Mouse (Mus musculus) embryonic fibroblast, embryonic 13.5 days (primary cell): ENCODE data around the gene Stap2.

Experiments
- CTCF ChIP-seq: IDR thresholded peaks from 2 replicates; pipeline ENCODE4 v1.5.1; 2011; ENCODE audit warnings: mild to moderate bottlenecking, control low read depth, low read length, moderate library complexity, borderline replicate concordance; ENCODE audit not compliant: insufficient read depth
- POLR2A ChIP-seq: IDR thresholded peaks from 2 replicates; pipeline ENCODE4 v1.6.1; 2011; ENCODE audit warnings: low read depth, mild to moderate bottlenecking, control low read depth, low read length, moderate library complexity

DNA sequence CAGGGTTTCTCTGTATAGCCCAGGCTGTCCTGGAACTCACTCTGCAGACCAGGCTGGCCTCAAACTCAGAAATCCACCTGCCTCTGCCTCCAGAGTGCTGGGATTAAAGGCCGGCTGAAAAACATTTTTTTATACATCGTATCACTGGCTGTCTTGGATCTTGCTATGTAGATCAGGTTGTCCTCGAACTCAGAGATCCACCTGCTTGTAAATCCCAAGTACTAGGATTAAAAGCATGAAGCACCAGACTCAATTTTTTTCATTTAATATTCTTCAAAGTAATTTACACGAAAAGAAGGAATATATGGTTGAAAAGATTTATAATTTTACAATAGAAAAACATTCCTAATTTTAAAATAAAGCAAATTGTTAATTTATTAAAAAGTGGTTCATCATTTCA is 34.0 kb upstream of the Stap2 start:
- TF ChIP-seq CTCF (no peak), POLR2A (no peak)
